Mouse (Mus musculus) embryonic facial prominence, embryonic 12.5 days (tissue): ENCODE results near the gene A430005L14Rik. TPM values are rescaled to one million over a fixed set of nuclear protein-coding genes. Genes with fewer than 3 reads are reported as not detected.
A peak's percentile ranks its signal among the peaks of the same experiment; 100 is the strongest.

ENCODE experiments used
- ATAC-seq: fragments of 200-750 bp; cut with Nextera tagmentation; 2 replicates; pipeline ENCODE4 v1.8.0; 2017; ENCODE audit not compliant: insufficient number of reproducible peaks, insufficient read depth, low FRiP score, low TSS enrichment
- H3K27ac ChIP-seq: fragments of 300-500 bp; sonication (generic); 2 replicates; pipeline ENCODE4 v1.5.1; 2016; ENCODE audit warnings: mild to moderate bottlenecking
- H3K27me3 ChIP-seq: fragments of 300-500 bp; sonication (generic); 2 replicates; pipeline ENCODE4 v1.6.1; 2016; ENCODE audit warnings: mild to moderate bottlenecking, moderate library complexity
- H3K36me3 ChIP-seq: fragments of 300-500 bp; sonication (generic); 2 replicates; pipeline ENCODE4 v1.6.1; 2016; ENCODE audit warnings: mild to moderate bottlenecking
- H3K4me1 ChIP-seq: fragments of 300-500 bp; sonication (generic); 2 replicates; pipeline ENCODE4 v1.6.1; 2016
- H3K4me2 ChIP-seq: fragments of 300-500 bp; sonication (generic); replicated peaks from 2 replicates; pipeline ENCODE4 v1.6.1; 2016; ENCODE audit warnings: mild to moderate bottlenecking, moderate library complexity
- H3K4me3 ChIP-seq: fragments of 300-500 bp; sonication (generic); 2 replicates; pipeline ENCODE4 v1.5.1; 2016; ENCODE audit warnings: mild to moderate bottlenecking
- H3K9ac ChIP-seq: fragments of 300-500 bp; sonication (generic); 2 replicates; pipeline ENCODE4 v1.6.1; 2016; ENCODE audit warnings: mild to moderate bottlenecking, moderate library complexity
- H3K9me3 ChIP-seq: fragments of 300-500 bp; sonication (generic); 2 replicates; pipeline ENCODE4 v1.6.1; 2016; ENCODE audit warnings: mild to moderate bottlenecking, moderate library complexity
- WGBS: fragments of 180-500 bp; shearing (Covaris S2); methylation state at CpG from one replicate; pipeline ENCODE4 v1.1.7; 2016; 5-methylcytosine and 5-hydroxymethylcytosine counted together
- polyA plus RNA-seq: library from polyadenylated mRNA; unstranded; fragments of >200 nt; fragmentation: Nextera tagmentation; extraction: Ambion mirVana; gene quantifications from 2 replicates; pipeline ENCODE4 v1.2.1, GENCODE M21; 2016

The A430005L14Rik gene
- polyA plus RNA-seq, 1 experiment from 2014 or later: 82.0 TPM

- peaks cover 14% of the 10 kb centered on the region for H3K4me1 ChIP-seq
- H3K4me3 ChIP-seq: peak overlapping the region; percentile 95
- ATAC-seq: no peak; the same call in 1 of the 2 replicates
- H3K36me3 ChIP-seq: peaks cover 32% of the 10 kb centered on the region
- peak overlapping the region; percentile 89 for H3K9ac ChIP-seq
- no peaks in the 10 kb centered on the region for H3K9me3 ChIP-seq
- peak overlapping the region; percentile 60 for H3K27ac ChIP-seq
- WGBS: under 1% methylated on average over 33 of the region's 33 CpGs
- H3K27me3 ChIP-seq: no peaks in the 10 kb centered on the region
- peak overlapping the region; percentile 94 for H3K4me2 ChIP-seq
Measured at GRCm38 (mm10) chr4:153975292-153975662, 18.2 kb downstream of the A430005L14Rik start.

- no peaks in the 10 kb centered on the region for H3K9me3 ChIP-seq
- H3K9ac ChIP-seq: peak overlapping the region; percentile 89
- H3K4me3 ChIP-seq: peak overlapping the region; percentile 95
- peak overlapping the region; percentile 94 for H3K4me2 ChIP-seq
- no peaks in the 10 kb centered on the region for H3K27me3 ChIP-seq
- ATAC-seq: no peak
- 42% methylated on average over 6 of the region's 6 CpGs for WGBS
- no peak overlapping the region for H3K27ac ChIP-seq
- peaks cover 33% of the 10 kb centered on the region for H3K36me3 ChIP-seq
- H3K4me1 ChIP-seq: peaks cover 14% of the 10 kb centered on the region
Measured at GRCm38 (mm10) chr4:153975768-153976167, 18.7 kb downstream of the A430005L14Rik start.

GRCm38 (mm10) chr4:153979243-153979642 lies 22.2 kb downstream of the A430005L14Rik start:
- H3K4me1 ChIP-seq: peaks cover 7% of the 10 kb centered on the region
- ATAC-seq: no peak
- no peak overlapping the region for H3K27ac ChIP-seq
- no peaks in the 10 kb centered on the region for H3K27me3 ChIP-seq
- H3K4me2 ChIP-seq: no peak overlapping the region
- H3K4me3 ChIP-seq: no peak overlapping the region
- H3K36me3 ChIP-seq: peaks cover 55% of the 10 kb centered on the region
- H3K9ac ChIP-seq: no peak overlapping the region
- no peaks in the 10 kb centered on the region for H3K9me3 ChIP-seq
- WGBS: 92% methylated on average over 10 of the region's 10 CpGs

GRCm38 (mm10) chr4:153980470-153980869 lies 23.4 kb downstream of the A430005L14Rik start:
- no peak for ATAC-seq
- Histone ChIP-seq H3K27ac (no peak overlapping the region), H3K4me2 (no peak overlapping the region), H3K4me1 (peaks cover 7% of the 10 kb centered on the region), H3K36me3 (peaks cover 67% of the 10 kb centered on the region), H3K9me3 (no peaks in the 10 kb centered on the region), H3K9ac (no peak overlapping the region), H3K27me3 (no peaks in the 10 kb centered on the region), H3K4me3 (no peak overlapping the region)
- WGBS: 88% methylated on average over 11 of the region's 11 CpGs

- Histone ChIP-seq H3K4me2 (no peak overlapping the region), H3K4me1 (no peaks in the 10 kb centered on the region), H3K27ac (no peak overlapping the region), H3K36me3 (peaks cover 91% of the 10 kb centered on the region), H3K9me3 (no peaks in the 10 kb centered on the region), H3K27me3 (no peaks in the 10 kb centered on the region), H3K9ac (no peak overlapping the region), H3K4me3 (no peak overlapping the region)
- ATAC-seq: no peak
- 92% methylated on average over 10 of the region's 10 CpGs for WGBS
Measured at GRCm38 (mm10) chr4:153992715-153993114, 35.7 kb downstream of the A430005L14Rik start.

DNA sequence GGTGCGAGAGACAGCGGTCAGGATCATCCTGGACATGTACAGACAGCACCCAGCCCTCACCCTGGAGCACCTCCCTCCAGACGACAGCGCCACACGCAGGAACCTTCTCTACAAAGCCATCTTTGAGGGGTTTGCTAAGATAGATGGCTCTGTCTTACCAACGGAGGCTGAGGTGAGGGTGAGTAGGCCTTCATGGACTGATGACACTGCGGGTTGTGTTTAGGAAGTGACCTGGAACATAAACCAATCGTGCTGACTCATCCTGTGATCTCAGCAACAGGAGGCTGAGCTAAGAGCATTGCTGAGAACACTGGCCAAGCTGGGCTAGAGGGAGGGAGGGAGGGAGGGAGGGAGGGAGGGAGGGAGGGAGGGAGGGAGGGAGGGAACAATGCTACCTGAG lies 36.5 kb downstream of the A430005L14Rik start:
- 92% methylated on average over 8 of the region's 8 CpGs for WGBS
- Histone ChIP-seq H3K27me3 (no peaks in the 10 kb centered on the region), H3K27ac (no peak overlapping the region), H3K9me3 (no peaks in the 10 kb centered on the region), H3K4me3 (no peak overlapping the region), H3K9ac (no peak overlapping the region), H3K4me1 (no peaks in the 10 kb centered on the region), H3K4me2 (no peak overlapping the region), H3K36me3 (peaks cover 91% of the 10 kb centered on the region)
- no peak for ATAC-seq

DNA sequence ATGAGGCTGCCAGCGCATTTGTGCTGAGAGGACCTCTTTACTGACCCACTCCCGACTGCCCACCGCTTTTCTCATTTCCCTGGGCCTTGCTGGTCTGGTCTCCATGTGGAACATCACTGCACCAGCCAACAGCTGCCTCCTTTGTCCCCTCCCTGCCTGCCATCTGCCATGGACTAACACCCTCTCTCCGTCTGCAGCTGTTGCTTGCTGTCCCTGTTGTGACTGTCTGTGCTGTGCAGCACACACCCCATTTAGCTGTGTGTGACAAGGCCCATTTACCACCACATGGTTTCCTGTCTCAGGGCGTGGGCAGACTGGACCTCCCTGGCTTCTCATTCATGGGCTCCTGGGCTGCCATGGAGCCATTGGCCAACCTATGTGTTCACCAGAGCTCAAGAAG lies 48.5 kb downstream of the A430005L14Rik start:
- Histone ChIP-seq H3K9ac (no peak overlapping the region), H3K9me3 (no peaks in the 10 kb centered on the region), H3K4me2 (no peak overlapping the region), H3K36me3 (peaks cover 57% of the 10 kb centered on the region), H3K27ac (no peak overlapping the region), H3K4me1 (no peaks in the 10 kb centered on the region), H3K4me3 (no peak overlapping the region), H3K27me3 (no peaks in the 10 kb centered on the region)
- ATAC-seq: no peak
- WGBS: 87% methylated on average over 5 of the region's 5 CpGs

GRCm38 (mm10) chr4:154006264-154006663 lies 49.2 kb downstream of the A430005L14Rik start:
- ATAC-seq: no peak
- Histone ChIP-seq H3K9me3 (no peaks in the 10 kb centered on the region), H3K4me2 (no peak overlapping the region), H3K27me3 (no peaks in the 10 kb centered on the region), H3K36me3 (peaks cover 57% of the 10 kb centered on the region), H3K4me1 (no peaks in the 10 kb centered on the region), H3K9ac (no peak overlapping the region), H3K27ac (no peak overlapping the region), H3K4me3 (no peak overlapping the region)
- 91% methylated on average over 6 of the region's 6 CpGs for WGBS

DNA sequence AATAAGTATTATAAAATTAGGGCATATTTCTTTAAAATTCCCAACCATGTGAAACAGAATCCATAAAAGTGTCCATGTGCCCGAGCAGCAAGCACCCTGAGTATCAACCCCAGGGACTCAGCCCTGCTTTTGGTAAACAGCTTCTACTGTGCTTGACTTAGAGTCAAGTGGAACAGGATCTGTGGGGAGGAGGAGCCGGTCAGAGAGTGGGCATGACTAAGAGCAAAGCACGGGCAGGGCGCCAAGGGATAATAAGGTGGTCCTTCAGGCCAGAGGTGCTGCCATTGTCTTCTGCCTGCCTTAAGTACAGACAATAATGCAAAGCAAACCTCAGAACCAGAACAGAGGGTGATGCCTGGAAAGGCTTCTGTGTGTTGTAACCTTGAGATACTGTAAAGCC lies 50.7 kb downstream of the A430005L14Rik start:
- Histone ChIP-seq H3K4me1 (peaks cover 5% of the 10 kb centered on the region), H3K9me3 (no peaks in the 10 kb centered on the region), H3K27ac (no peak overlapping the region), H3K4me2 (no peak overlapping the region), H3K27me3 (no peaks in the 10 kb centered on the region), H3K36me3 (peaks cover 46% of the 10 kb centered on the region), H3K9ac (no peak overlapping the region), H3K4me3 (no peak overlapping the region)
- 78% methylated on average over 4 of the region's 4 CpGs for WGBS
- ATAC-seq: no peak

DNA sequence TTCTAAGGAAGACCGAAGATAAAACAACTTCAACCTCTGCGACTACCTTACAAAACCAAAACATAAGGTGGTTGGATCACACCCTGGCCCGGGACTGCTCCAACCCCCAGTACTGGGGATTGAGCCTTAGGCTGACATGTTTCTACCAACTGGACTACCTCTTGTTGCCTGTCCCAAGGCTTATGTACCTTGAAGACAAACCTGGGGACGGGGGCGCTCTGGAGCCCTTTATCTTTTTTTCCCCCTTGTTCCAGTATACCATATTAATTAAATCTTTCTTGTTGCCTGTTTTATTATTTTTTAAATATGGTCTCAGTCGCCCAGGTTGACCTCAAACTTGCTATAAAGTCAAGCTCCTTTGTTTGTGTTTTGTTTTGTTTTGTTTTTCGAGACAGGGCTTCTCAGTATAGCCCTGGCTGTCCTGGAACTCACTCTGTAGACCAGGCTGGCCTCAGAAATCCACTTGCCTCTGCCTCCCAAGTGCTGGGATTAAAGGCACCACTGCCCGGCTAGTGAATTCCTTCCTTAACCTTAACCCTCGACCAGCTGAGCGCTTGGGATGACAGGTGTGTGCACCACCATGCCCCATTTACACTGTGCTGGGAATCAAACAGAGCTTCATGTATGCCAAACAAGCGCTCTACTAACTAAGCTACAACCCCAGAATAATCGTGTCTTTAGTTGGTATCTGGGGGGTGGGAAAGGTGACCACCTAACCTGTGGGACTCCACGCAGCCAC lies 54.0 kb downstream of the A430005L14Rik start:
- peak overlapping the region; percentile 50; the same call in 1 of the 2 replicates for H3K27ac ChIP-seq
- no peak for ATAC-seq

More for the DNA sequence above, 54.0 kb downstream of the A430005L14Rik start:
- peaks cover 17% of the 10 kb centered on the region for H3K4me1 ChIP-seq
- H3K9ac ChIP-seq: peak overlapping the region; percentile 98
- peak overlapping the region; percentile 97 for H3K4me2 ChIP-seq
- H3K36me3 ChIP-seq: peaks cover 30% of the 10 kb centered on the region
- H3K27me3 ChIP-seq: no peaks in the 10 kb centered on the region
- 27% methylated on average over 13 of the region's 13 CpGs for WGBS
- H3K4me3 ChIP-seq: peak overlapping the region; percentile 100
- no peaks in the 10 kb centered on the region for H3K9me3 ChIP-seq
